Mouse (Mus musculus) heart, embryonic 16.5 days (tissue): ENCODE results near the gene Uts2r. TPM values are rescaled to one million over a fixed set of nuclear protein-coding genes. Genes with fewer than 3 reads are reported as not detected.

Source experiments
- ATAC-seq: fragments of 200-750 bp; cut with Nextera tagmentation; replicated peaks from 2 replicates; pipeline ENCODE4 v1.8.0; 2017; ENCODE audit warnings: moderate number of reproducible peaks; ENCODE audit not compliant: insufficient read depth, low FRiP score; ENCODE audit errors: extremely low read depth
- H3K27ac ChIP-seq: fragments of 300-500 bp; sonication (generic); 2 replicates; pipeline ENCODE4 v1.5.1; 2014; ENCODE audit warnings: mild to moderate bottlenecking, low read length, control low read depth, moderate library complexity
- H3K27me3 ChIP-seq: fragments of 300-500 bp; sonication (generic); 2 replicates; pipeline ENCODE4 v1.6.1; 2014; ENCODE audit warnings: low read length, mixed read lengths; ENCODE audit not compliant: control insufficient read depth, insufficient read depth
- H3K36me3 ChIP-seq: fragments of 300-500 bp; sonication (generic); 2 replicates; pipeline ENCODE4 v1.6.1; 2014; ENCODE audit not compliant: control insufficient read depth, insufficient read depth
- H3K4me1 ChIP-seq: fragments of 300-500 bp; sonication (generic); 2 replicates; pipeline ENCODE4 v1.6.1; 2014; ENCODE audit warnings: low read length, mixed read lengths; ENCODE audit not compliant: control insufficient read depth, insufficient read depth
- H3K4me2 ChIP-seq: fragments of 300-500 bp; sonication (generic); 2 replicates; pipeline ENCODE4 v1.6.1; 2014; ENCODE audit warnings: low read depth, mild to moderate bottlenecking, control low read depth, low read length
- H3K4me3 ChIP-seq: fragments of 300-500 bp; sonication (generic); 2 replicates; pipeline ENCODE4 v1.5.1; 2014; ENCODE audit warnings: mild to moderate bottlenecking, control low read depth, low read length
- H3K9ac ChIP-seq: fragments of 300-500 bp; sonication (generic); 2 replicates; pipeline ENCODE4 v1.6.1; 2014; ENCODE audit warnings: low read length, control low read depth
- H3K9me3 ChIP-seq: fragments of 300-500 bp; sonication (generic); replicated peaks from 2 replicates; pipeline ENCODE4 v1.6.1; 2016; ENCODE audit warnings: low read length; ENCODE audit not compliant: control insufficient read depth
- WGBS: fragments of 180-500 bp; shearing (Covaris S2); extraction: QIAGEN DNeasy Blood & Tissue Kit; methylation state at CpG from one replicate; pipeline ENCODE4 v1.1.7; 2014; 5-methylcytosine and 5-hydroxymethylcytosine counted together
- polyA plus RNA-seq: library from polyadenylated mRNA; unstranded; fragments of >200 nt; fragmentation: Nextera tagmentation; extraction: Ambion mirVana; gene quantifications from 2 replicates; pipeline ENCODE4 v1.2.1, GENCODE M21; 2015

The Uts2r gene
- polyA plus RNA-seq, 1 experiment from 2014 or later, result 0.24 TPM

DNA sequence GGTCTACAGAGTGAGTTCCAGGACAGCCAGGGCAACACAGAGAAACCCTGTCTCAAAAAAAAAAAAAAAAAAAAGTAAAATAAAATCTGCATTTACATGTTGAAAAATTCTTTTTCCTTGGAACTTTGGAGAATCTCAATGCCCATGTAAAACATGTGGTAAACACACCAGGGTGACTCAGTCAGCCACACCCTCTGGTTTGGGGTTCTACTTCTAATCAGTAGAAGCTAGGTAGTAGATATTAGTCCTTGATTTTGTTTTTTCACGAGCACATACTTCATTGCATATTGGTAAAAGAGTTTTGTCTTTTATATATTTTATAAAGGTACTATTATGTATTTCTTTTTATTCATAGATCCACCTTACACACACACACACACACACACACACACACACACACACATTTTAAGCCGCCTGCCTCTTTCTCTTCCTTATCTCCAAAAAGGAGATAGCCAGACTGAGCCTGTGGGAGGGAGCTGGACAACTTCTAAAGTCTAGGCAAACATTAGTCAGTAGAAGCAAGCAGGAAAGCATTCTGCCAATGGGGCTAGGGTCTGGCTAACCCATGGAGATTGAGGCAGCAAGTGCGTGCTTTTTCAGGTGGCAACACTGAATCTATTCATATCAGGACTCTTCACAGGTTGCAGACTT is 34.4 kb upstream of the Uts2r start:
- H3K4me1 ChIP-seq, result peaks cover 21% of the 10 kb centered on the region
- no peak for ATAC-seq
- H3K9me3 ChIP-seq, result no peaks in the 10 kb centered on the region
- no peaks in the 10 kb centered on the region for H3K27me3 ChIP-seq
- H3K9ac ChIP-seq, result no peak overlapping the region
- H3K27ac ChIP-seq, result no peak overlapping the region
- H3K4me2 ChIP-seq, result no peak overlapping the region
- no peak overlapping the region for H3K4me3 ChIP-seq
- H3K36me3 ChIP-seq, result no peaks in the 10 kb centered on the region
- 59% methylated on average over 3 of the region's 3 CpGs for WGBS

DNA sequence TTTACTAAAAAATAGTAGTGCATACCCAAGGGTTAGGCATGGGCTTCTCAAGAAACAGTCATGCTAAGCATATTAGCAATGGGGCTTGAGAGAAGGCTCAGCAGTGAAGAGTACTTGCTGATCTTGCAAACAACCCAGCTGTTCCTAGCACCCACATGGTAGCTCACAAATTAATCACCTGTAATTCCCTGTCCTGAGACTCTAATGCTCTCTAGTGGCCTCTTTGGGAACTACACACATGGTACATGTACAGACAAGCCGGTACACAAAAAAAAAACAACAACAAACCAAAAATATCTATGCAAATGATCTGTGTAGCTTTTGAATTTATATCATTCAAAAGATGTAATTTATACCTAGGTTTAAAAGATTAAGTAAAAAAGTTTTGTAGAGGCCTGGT is 33.7 kb upstream of the Uts2r start:
- Histone ChIP-seq H3K27ac (no peak overlapping the region), H3K9me3 (no peaks in the 10 kb centered on the region), H3K36me3 (no peaks in the 10 kb centered on the region), H3K4me2 (no peak overlapping the region), H3K27me3 (no peaks in the 10 kb centered on the region), H3K9ac (no peak overlapping the region), H3K4me1 (peaks cover 16% of the 10 kb centered on the region), H3K4me3 (no peak overlapping the region)
- ATAC-seq, result no peak
- WGBS, result 67% methylated on average over 1 of the region's 1 CpGs

DNA sequence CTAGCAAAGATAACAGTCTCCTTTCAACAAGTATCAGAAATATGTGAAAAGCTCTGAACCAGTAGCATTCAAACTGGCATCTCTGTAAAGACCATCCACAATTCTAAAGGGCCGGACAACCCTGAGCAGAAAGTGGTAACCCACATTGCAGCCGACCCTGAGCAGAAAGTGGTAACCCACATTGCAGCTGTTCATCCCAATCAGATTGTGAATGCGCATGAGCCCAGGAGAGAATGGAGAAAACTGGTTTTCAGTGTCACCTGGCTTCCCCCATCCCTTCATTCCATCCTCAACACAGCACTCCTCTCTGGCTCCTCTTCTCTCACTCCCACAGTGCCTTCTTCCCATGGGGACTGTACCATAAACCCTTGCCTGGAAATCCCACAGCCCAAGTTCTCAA is 32.6 kb upstream of the Uts2r start:
- 82% methylated on average over 3 of the region's 3 CpGs for WGBS
- no peak for ATAC-seq
- H3K27me3 ChIP-seq, result no peaks in the 10 kb centered on the region
- H3K4me3 ChIP-seq, result no peak overlapping the region
- H3K4me2 ChIP-seq, result no peak overlapping the region
- no peaks in the 10 kb centered on the region for H3K36me3 ChIP-seq
- no peaks in the 10 kb centered on the region for H3K9me3 ChIP-seq
- no peak overlapping the region for H3K27ac ChIP-seq
- H3K9ac ChIP-seq, result no peak overlapping the region
- peaks cover 6% of the 10 kb centered on the region for H3K4me1 ChIP-seq

DNA sequence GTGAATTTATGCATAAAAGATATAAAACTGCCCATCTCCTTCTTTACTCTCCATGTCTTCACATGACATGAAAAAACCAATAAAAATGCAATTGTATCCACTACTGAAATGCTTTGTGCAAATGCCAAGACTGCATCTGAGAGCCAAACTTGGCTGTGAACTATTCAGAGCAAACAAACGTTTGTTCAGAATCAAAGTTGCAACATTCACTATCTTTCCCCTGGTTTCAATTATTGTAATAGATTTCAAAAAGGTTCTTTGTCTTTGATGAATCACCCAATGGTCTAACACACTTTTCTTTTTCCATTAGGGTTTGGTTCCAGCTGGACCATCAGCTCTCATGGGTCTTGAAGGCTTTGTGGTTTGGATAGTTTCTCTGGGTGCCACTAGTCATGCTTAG is 30.5 kb upstream of the Uts2r start:
- Histone ChIP-seq H3K4me3 (no peak overlapping the region), H3K27ac (no peak overlapping the region), H3K9ac (no peak overlapping the region), H3K4me1 (peaks cover 4% of the 10 kb centered on the region; the same call in 1 of the 2 replicates), H3K9me3 (no peaks in the 10 kb centered on the region), H3K36me3 (no peaks in the 10 kb centered on the region), H3K27me3 (no peaks in the 10 kb centered on the region), H3K4me2 (no peak overlapping the region)
- WGBS, result 49% methylated on average over 1 of the region's 1 CpGs
- ATAC-seq, result no peak

DNA sequence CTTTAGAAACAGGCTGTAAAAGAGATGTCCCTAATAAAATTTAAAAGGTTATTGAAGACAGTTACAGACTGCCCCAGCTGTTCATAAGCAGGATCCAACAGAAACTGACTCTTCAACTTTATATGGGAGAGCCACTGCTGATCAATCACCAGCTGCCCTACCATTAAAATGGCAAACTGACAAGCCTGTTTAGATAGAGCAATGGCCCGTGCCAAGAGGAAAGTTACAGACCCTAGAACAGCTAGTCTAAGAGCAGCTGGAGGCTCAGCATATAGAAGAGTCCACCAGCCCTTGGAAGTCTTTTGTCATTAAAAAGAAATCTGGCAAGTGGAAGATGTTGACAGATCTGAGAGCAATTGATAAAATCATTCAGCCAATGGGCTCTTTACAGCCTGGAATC is 25.5 kb upstream of the Uts2r start:
- H3K4me3 ChIP-seq, result no peak overlapping the region
- H3K27ac ChIP-seq, result no peak overlapping the region
- ATAC-seq, result no peak
- H3K36me3 ChIP-seq, result no peaks in the 10 kb centered on the region
- H3K27me3 ChIP-seq, result 0 out of 2 replicates have a peak, but pooled peaks cover 3% of the 10 kb centered on the region
- no peaks in the 10 kb centered on the region; the same call in 1 of the 2 replicates for H3K4me1 ChIP-seq
- no peak overlapping the region for H3K4me2 ChIP-seq
- no peak overlapping the region for H3K9ac ChIP-seq
- no peaks in the 10 kb centered on the region for H3K9me3 ChIP-seq
- 19% methylated on average over 1 of the region's 1 CpGs for WGBS

DNA sequence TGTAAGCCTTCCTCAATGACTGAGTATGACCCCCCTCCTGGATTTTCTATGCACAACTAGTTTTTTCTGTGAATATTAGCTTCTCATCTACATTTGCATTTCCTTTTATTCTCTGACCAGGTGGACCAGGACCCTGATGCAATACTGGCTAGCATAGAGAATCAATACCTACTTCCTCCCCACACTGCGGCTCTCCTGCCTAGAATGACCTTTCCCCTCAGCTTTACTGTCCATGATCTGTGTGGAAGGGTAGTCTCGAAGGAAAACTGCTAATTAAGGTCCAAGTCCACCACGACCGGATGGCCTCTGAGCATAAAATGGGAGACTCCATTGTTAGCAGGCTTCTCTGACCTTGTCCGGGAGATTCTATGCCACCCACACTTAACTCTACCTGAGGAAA is 22.4 kb upstream of the Uts2r start:
- no peaks in the 10 kb centered on the region for H3K36me3 ChIP-seq
- no peak for ATAC-seq
- no peak overlapping the region for H3K9ac ChIP-seq
- 92% methylated on average over 5 of the region's 5 CpGs for WGBS
- no peaks in the 10 kb centered on the region for H3K9me3 ChIP-seq
- H3K4me3 ChIP-seq, result no peak overlapping the region
- H3K27ac ChIP-seq, result no peak overlapping the region
- no peaks in the 10 kb centered on the region; the same call in 1 of the 2 replicates for H3K4me1 ChIP-seq
- H3K4me2 ChIP-seq, result no peak overlapping the region
- 0 out of 2 replicates have a peak, but pooled peaks cover 3% of the 10 kb centered on the region for H3K27me3 ChIP-seq

DNA sequence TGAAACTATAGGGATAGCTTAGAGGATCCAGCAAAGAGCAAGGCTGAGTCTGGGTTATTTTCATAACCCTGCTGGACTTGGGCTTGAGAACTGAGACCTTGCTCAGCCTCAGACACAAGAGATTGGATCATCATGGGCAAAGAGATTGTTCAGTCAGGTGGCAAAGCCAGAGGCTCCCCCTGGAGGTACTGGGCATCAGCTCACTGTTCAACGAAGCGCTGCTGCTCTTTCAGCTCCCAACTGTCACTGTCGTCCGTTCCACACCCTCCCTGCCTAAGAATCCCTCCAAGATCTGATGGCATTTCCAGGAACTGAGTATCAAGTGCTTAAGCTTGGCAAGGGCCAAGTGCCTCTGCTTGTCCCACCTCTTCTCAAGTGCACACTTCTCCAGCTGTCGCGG is 21.3 kb upstream of the Uts2r start:
- no peak for ATAC-seq
- Histone ChIP-seq H3K36me3 (no peaks in the 10 kb centered on the region), H3K4me2 (no peak overlapping the region), H3K9ac (no peak overlapping the region), H3K27me3 (0 out of 2 replicates have a peak, but pooled peaks cover 3% of the 10 kb centered on the region), H3K27ac (no peak overlapping the region), H3K4me1 (no peaks in the 10 kb centered on the region; the same call in 1 of the 2 replicates), H3K9me3 (no peaks in the 10 kb centered on the region), H3K4me3 (no peak overlapping the region)
- WGBS, result 26% methylated on average over 6 of the region's 6 CpGs

DNA sequence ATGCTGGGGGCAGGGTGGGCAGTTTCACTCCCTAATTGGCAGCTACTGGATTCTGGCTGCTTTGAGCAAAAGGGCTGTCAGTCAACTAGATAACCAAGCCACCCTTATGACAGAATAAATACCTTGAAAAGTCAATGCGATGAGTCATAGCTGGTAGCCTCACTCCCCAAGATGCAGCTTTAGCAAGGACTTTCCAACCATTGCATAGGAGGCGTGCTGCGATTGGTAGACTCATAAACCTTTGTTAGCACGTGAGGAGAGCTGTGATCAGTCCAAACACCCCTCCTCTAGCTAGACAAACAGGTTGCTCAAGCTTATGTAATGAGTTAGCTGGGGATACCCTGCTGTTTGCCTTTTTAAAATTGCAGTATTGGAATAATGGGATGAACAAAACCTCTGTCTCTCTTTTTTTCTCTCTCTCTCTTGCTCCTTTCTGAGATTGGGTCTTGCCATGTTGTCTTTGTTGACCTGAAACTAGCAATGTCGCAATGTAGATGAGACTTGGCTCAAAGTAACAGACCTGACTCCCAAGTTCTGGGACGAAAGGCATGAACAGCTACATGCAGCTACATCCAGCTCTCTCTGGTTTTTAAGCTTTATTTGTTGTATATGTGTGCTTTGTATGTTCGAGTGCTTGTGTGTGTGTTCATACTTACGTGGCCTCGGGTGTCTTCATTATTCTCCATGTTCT is 16.6 kb upstream of the Uts2r start:
- Histone ChIP-seq H3K9ac (no peak overlapping the region), H3K36me3 (no peaks in the 10 kb centered on the region), H3K4me3 (no peak overlapping the region), H3K27ac (no peak overlapping the region), H3K4me1 (no peaks in the 10 kb centered on the region), H3K27me3 (0 out of 2 replicates have a peak, but pooled peaks cover 3% of the 10 kb centered on the region), H3K9me3 (no peaks in the 10 kb centered on the region), H3K4me2 (no peak overlapping the region)
- WGBS, result 74% methylated on average over 9 of the region's 9 CpGs
- ATAC-seq, result no peak

DNA sequence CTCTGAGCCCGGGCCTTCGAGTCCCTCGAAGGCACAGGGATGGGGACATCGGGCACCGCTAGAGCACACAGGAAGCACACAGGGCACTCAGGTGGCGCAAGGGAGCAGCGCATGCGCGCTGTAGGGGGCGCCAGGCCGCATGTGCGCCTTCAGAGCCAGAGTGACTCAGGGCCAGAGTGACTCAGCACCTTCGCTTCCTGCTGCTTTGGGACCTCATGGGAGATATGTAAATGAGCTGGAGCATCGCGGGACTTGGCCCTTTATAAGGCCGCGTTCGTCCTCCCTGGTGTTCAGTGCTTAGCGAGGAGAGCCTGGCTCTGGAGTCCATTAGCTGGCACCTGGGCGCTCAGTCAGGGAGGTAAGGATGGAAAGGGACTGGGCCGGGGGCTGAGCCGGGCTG is 14.2 kb upstream of the Uts2r start, which contains the start of gene Tex19.1:
TSS of gene Tex19.1 (plus strand) at position 279 of the 400 bp plus-strand sequence.
- no peaks in the 10 kb centered on the region for H3K4me1 ChIP-seq
- no peaks in the 10 kb centered on the region for H3K36me3 ChIP-seq
- 89% methylated on average over 22 of the region's 22 CpGs for WGBS
- H3K4me2 ChIP-seq, result no peak within 1 kb of the TSS
- H3K9me3 ChIP-seq, result no peaks in the 10 kb centered on the region
- no peak within 1 kb of the TSS for H3K4me3 ChIP-seq
- no peak for ATAC-seq
- H3K9ac ChIP-seq, result no peak within 1 kb of the TSS
- H3K27me3 ChIP-seq, result no peaks in the 10 kb centered on the region
- H3K27ac ChIP-seq, result no peak within 1 kb of the TSS
